Mouse (Mus musculus): ENCODE results near the gene Ccz1. TPM values are rescaled to one million over a fixed set of nuclear protein-coding genes. Genes with fewer than 3 reads are reported as not detected.
"Not testable (repeated sequence)": the region's sequence is repeated elsewhere in the genome, so short reads cannot be mapped to it uniquely, and the experiment has no call there.

The Ccz1 gene
- polyA plus RNA-seq, 1 experiment from 2014 or later: 59.1 TPM

DNA sequence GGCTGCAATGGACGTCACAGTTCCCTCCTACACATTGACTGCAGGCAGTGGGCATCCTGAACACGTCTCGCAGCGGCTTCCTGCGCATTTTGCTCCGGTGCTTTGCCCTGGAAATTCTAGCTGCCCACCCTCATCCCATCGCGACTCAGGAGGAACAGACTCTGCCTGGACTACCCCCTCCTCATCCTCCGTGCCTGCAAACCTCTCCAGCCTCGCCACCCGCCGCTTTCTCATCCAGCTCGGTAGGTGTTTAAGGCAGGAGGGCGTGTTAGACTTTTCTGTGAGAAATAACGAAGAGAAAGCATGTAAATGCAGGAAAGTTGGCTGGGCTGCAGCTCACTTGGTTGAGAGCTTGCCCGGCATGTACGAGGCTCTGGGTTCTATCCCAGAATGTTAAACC, 22.3 kb upstream of the Ccz1 start:
- Histone ChIP-seq H3K4me2 (0 out of 2 replicates have a peak overlapping the region, but pooled peaks have one; percentile 23), H3K4me3 (no peak overlapping the region), H3K9ac (no peak overlapping the region), H3K36me3 (no peaks in the 10 kb centered on the region), H3K9me3 (replicated peaks) (peaks cover 13% of the 10 kb centered on the region), H3K27me3 (replicated peaks) (no peaks in the 10 kb centered on the region), H3K27ac (ENCODE audit: poor library complexity, severe bottlenecking) (no peak overlapping the region), H3K4me1 (replicated peaks) (no peaks in the 10 kb centered on the region)
- no peak for ATAC-seq (ENCODE audit: insufficient number of reproducible peaks, low FRiP score)
- 51% methylated on average over 17 of the region's 17 CpGs for WGBS

DNA sequence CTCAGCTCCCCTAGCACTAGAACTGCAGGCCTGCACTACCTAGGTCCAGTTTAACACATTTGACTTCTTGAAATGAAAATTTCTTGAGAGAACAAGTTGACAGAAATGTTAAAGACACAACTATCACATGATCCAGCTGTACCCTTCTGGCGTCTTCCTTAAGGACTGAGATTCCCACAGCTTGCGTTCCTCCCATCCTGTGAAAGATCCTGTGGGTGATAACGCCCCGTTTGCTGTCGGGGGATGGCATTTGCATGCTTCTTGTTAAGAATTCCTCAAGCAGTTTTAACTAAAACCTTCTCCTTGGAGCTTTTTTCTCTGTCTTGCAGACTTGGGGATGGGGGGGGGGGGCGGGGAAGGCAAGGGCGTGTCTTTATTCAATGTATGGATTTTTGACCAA, 19.9 kb upstream of the Ccz1 start:
- no peaks in the 10 kb centered on the region for H3K36me3 ChIP-seq
- no peak overlapping the region for H3K9ac ChIP-seq
- H3K9me3 ChIP-seq (replicated peaks): peaks cover 7% of the 10 kb centered on the region; the same call in 1 of the 2 replicates
- 51% methylated on average over 7 of the region's 7 CpGs for WGBS
- no peak overlapping the region for H3K4me2 ChIP-seq
- no peaks in the 10 kb centered on the region for H3K27me3 ChIP-seq (replicated peaks)
- ATAC-seq (ENCODE audit: insufficient number of reproducible peaks, low FRiP score): no peak
- no peak overlapping the region for H3K27ac ChIP-seq (ENCODE audit: poor library complexity, severe bottlenecking)
- no peak overlapping the region for H3K4me3 ChIP-seq
- H3K4me1 ChIP-seq (replicated peaks): no peaks in the 10 kb centered on the region

DNA sequence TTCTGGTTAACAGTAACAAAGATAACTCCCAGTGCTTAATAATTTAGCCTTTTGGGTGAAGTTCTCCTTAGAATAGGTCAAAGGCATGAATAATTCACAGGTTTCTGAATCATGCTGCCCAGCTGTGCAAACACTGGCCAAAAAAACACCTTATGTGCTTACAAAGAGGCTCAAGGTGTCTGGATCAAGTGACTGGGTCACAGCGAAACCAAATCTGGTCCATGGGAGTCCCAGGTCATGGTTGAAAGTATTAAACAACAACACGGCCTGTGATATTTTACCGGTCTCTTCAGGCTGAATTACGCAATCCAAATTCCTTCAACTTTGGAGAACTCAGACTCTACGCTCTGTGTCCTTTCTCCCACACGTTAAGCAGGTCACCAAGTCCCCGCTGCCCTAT, 17.8 kb upstream of the Ccz1 start:
- no peak for ATAC-seq (ENCODE audit: insufficient number of reproducible peaks, low FRiP score)
- no peak overlapping the region for H3K9ac ChIP-seq
- H3K4me1 ChIP-seq (replicated peaks): no peaks in the 10 kb centered on the region
- WGBS: 85% methylated on average over 7 of the region's 7 CpGs
- H3K27ac ChIP-seq (ENCODE audit: poor library complexity, severe bottlenecking): no peak overlapping the region
- H3K27me3 ChIP-seq (replicated peaks): no peaks in the 10 kb centered on the region
- no peaks in the 10 kb centered on the region for H3K36me3 ChIP-seq
- peaks cover 6% of the 10 kb centered on the region; the same call in 1 of the 2 replicates for H3K9me3 ChIP-seq (replicated peaks)
- no peak overlapping the region for H3K4me3 ChIP-seq
- H3K4me2 ChIP-seq: no peak overlapping the region

DNA sequence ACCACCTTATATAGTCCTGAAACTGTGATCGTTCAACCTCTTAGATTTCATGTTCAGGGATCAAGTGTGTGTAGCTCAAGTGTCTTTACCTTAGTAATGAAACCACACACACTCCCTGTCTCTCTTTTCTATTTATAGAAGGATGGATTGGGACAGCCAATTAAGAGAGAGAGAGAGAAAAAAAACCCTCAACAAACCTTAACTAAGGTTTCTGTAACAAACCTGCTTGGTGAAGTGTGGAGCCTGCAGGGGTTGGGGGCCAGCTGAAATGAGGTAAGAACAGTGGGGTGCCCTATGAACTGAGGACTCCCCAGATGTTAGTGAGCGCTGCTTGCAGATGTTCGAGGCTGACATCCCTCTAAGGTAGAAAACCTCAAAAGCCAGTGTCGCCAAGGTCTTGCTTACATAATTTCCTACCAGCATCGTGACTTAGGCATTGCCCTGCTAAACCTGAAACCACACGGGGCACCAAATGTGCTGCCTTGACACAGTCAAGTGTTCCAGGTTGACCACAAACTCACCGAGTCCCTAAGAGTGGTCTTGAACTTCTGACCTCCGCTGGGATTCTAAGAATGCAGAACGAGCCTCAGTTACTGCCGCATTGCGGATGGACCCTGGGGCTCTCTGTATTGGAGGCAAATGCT, 12.1 kb upstream of the Ccz1 start, which contains the start of gene Ocm:
Gene Ocm (minus strand): TSS at position 51 of the 644 bp plus-strand sequence.
- 62% methylated on average over 11 of the region's 11 CpGs for WGBS
- Histone ChIP-seq H3K27me3 (replicated peaks) (no peaks in the 10 kb centered on the region), H3K4me1 (replicated peaks) (0 out of 2 replicates have a peak, but pooled peaks cover 4% of the 10 kb centered on the region), H3K4me2 (no peak within 1 kb of the TSS), H3K9ac (no peak within 1 kb of the TSS), H3K4me3 (no peak within 1 kb of the TSS), H3K36me3 (no peaks in the 10 kb centered on the region), H3K9me3 (replicated peaks) (no peaks in the 10 kb centered on the region), H3K27ac (ENCODE audit: poor library complexity, severe bottlenecking) (no peak within 1 kb of the TSS)
- no peak for ATAC-seq (ENCODE audit: insufficient number of reproducible peaks, low FRiP score)

DNA sequence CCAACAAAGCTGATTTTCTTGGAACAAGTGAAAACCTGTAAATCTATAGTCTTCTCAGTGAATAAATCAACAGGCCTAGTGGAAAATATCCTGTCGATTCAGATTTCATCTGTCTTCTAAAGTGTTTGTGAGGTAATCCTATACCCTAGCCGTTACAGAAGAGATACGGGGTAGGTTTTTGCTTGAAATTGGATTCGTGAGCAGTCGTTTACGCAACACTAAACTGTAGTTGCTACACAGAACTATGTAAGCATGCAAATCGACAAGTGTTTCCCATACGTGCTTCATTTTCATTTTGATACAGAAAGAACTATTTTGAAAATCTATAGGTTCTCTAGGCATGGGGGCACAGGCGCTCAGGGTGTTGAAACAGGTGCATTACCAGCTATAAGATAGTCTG, 1.2 kb upstream of the Ccz1 start:
- no peak overlapping the region for H3K4me3 ChIP-seq
- 86% methylated on average over 9 of the region's 9 CpGs for WGBS
- ATAC-seq (ENCODE audit: insufficient number of reproducible peaks, low FRiP score): no peak
- H3K4me2 ChIP-seq: no peak overlapping the region
- peaks cover 3% of the 10 kb centered on the region; the same call in 1 of the 2 replicates for H3K4me1 ChIP-seq (replicated peaks)
- no peaks in the 10 kb centered on the region for H3K9me3 ChIP-seq (replicated peaks)
- peaks cover 15% of the 10 kb centered on the region for H3K36me3 ChIP-seq
- H3K9ac ChIP-seq: no peak overlapping the region
- H3K27me3 ChIP-seq (replicated peaks): no peaks in the 10 kb centered on the region
- H3K27ac ChIP-seq (ENCODE audit: poor library complexity, severe bottlenecking): no peak overlapping the region

DNA sequence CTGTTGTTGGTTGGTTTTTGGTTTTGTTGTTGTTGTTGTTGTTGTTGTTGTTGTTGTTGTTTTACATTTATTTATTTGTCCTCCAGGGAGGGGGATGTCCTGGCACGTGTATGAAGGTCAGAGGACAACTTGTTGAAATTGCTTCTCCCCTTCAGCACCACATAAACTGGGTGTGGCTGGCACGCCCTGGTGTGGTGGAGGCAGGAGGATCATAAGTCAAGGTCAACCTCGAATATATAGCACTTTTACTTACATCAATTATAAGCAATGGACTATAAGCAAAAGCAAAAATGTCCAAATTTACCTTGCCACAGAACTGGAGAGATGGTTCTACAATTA, 604 bp upstream of the Ccz1 start:
- WGBS: 70% methylated on average over 3 of the region's 3 CpGs
- Histone ChIP-seq H3K9ac (no peak overlapping the region), H3K9me3 (replicated peaks) (no peaks in the 10 kb centered on the region), H3K4me1 (replicated peaks) (peaks cover 3% of the 10 kb centered on the region; the same call in 1 of the 2 replicates), H3K4me2 (peak overlapping the region; percentile 60), H3K27me3 (replicated peaks) (no peaks in the 10 kb centered on the region), H3K4me3 (peak overlapping the region; percentile 98; the same call in 1 of the 2 replicates), H3K36me3 (peaks cover 21% of the 10 kb centered on the region), H3K27ac (ENCODE audit: poor library complexity, severe bottlenecking) (no peak overlapping the region)
- no peak for ATAC-seq (ENCODE audit: insufficient number of reproducible peaks, low FRiP score)

DNA sequence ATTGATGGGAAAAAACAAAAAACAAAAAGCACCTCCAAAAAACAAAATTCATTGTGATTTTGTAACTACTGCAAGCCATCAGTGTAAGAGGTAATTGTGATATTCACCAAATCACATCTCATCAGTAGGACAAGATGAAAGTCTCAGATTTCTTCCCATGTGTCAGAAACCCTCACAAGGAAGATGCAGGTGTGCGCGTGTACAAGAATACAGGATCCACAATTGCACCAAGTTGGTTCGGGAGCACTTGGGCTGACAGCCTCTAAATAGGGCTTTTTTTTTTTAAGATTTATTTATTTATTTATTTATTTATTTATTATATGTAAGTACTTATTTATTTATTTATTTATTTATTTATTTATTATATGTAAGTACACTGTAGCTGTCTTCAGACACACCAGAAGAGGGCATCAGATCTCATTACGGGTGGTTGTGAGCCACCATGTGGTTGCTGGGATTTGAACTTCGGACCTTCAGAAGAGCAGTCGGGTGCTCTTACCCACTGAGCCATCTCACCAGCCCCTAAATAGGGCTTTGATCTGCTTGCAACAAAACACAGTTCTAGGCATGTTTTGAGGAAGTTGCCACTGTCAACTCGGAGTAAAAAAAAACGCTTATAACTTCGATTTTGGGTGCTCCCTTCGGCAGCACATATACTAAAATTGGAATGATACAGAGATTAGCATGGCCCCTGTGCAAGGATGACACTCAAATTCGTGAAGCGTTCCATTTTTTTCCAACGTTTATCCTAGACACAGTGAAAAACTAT, 1.1 kb downstream of the Ccz1 start:
- not testable (repeated sequence) for H3K9ac ChIP-seq; H3K27me3 ChIP-seq (replicated peaks); H3K27ac ChIP-seq (ENCODE audit: poor library complexity, severe bottlenecking); H3K9me3 ChIP-seq (replicated peaks); H3K4me1 ChIP-seq (replicated peaks); ATAC-seq (ENCODE audit: insufficient number of reproducible peaks, low FRiP score)
- WGBS: 62% methylated on average over 13 of the region's 13 CpGs
- peaks cover 36% of the 10 kb centered on the region for H3K36me3 ChIP-seq
- H3K4me3 ChIP-seq: peak overlapping the region; percentile 98
- H3K4me2 ChIP-seq: peak overlapping the region; percentile 55

DNA sequence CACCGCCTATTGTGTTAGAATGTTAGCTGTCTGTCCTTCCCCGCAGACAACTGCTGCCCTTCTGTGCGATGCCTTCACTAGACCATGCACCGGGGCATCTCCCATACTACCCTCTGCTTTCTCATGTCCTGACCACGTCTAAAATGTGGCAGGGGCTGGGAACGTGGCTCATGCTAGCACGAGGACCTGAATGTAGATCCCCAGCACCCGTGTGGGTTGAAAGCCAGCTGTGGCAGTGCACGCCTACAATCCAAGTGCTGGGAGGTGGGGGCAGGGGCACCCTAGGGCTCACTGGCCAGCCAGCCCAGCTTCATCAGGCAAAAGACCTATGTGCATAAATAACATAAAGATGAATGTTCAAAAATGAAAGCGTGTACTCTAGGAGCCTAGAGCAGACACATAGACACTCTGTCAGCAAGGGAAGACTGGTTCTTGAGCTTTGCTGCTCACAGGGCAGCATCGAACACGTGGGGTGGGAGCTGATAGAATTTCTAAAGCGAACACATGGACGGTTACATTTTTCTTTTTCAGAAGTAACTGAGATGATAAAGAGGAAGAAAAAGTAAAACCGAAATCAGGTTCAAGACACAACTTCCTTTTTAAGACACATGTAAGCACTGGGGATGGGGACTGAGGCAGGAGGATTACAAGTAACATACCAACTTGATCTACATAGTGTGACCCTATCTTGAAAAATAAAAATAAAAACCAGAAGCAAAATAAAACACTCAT, 12.1 kb downstream of the Ccz1 start:
- Histone ChIP-seq H3K9ac (no peak overlapping the region), H3K4me3 (no peak overlapping the region), H3K4me2 (no peak overlapping the region), H3K4me1 (replicated peaks) (no peaks in the 10 kb centered on the region), H3K36me3 (peaks cover 83% of the 10 kb centered on the region), H3K27ac (ENCODE audit: poor library complexity, severe bottlenecking) (no peak overlapping the region), H3K9me3 (replicated peaks) (no peaks in the 10 kb centered on the region), H3K27me3 (replicated peaks) (no peaks in the 10 kb centered on the region)
- 91% methylated on average over 15 of the region's 15 CpGs for WGBS
- no peak for ATAC-seq (ENCODE audit: insufficient number of reproducible peaks, low FRiP score)

DNA sequence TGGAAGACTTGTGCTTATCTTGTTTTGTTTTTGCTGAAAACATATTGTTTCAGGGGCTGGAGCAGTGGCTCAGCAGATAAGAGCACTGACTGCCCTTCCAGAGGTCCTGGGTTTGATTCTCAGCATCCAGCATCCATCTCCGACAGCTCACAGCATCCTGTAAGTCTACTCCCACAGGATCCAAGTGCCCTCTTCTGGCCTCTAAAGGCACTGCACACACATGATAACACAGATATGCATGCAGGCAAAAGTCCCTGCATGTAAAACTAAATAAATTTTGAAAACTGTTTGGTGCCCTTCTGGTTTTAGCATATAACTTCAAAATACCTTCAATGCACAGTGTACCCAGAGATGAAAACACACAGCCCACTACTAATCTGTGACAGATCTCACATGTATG, 15.3 kb downstream of the Ccz1 start:
- WGBS: 92% methylated on average over 1 of the region's 1 CpGs
- H3K9me3 ChIP-seq (replicated peaks): no peaks in the 10 kb centered on the region
- H3K9ac ChIP-seq: no peak overlapping the region
- H3K27ac ChIP-seq (ENCODE audit: poor library complexity, severe bottlenecking): no peak overlapping the region
- 0 out of 2 replicates have a peak, but pooled peaks cover under 1% of the 10 kb centered on the region for H3K4me1 ChIP-seq (replicated peaks)
- H3K36me3 ChIP-seq: peaks cover 92% of the 10 kb centered on the region
- no peak overlapping the region for H3K4me2 ChIP-seq
- ATAC-seq (ENCODE audit: insufficient number of reproducible peaks, low FRiP score): no peak
- H3K27me3 ChIP-seq (replicated peaks): no peaks in the 10 kb centered on the region
- no peak overlapping the region for H3K4me3 ChIP-seq

DNA sequence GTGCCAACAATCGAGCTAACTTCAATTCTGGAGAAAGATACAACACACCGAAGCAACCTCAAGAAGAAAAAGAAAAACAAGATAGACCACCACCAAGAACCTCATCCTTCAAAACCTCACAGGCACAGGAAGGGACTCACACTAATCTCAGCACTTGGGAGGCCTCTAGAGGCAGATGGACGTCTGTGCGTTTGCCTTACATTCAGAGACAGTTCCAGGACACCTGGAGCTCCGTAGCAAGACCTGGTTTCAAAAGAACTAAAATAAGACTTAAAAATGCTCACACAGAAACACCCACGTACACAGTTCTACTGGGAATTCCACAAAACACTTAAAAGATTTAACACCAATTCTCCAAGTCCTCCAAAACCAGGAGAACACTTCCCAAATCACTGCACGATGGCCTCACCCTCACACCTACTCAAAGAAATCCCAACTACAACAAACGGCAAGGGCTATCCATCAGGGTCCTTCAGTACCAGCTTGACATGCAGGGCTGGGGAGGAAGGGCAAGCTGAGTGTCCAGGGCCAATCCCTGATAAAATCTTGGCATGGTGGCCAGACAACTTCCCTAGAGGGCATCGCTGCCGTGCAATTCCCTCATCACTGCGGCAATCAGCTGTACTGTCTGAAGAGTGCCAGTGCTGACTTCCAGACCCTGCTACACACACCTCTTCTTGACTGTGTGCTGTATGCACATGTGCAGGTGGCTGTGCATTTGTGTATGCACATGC, 19.9 kb downstream of the Ccz1 start:
- no peaks in the 10 kb centered on the region for H3K9me3 ChIP-seq (replicated peaks)
- peaks cover 13% of the 10 kb centered on the region for H3K4me1 ChIP-seq (replicated peaks)
- no peak for ATAC-seq (ENCODE audit: insufficient number of reproducible peaks, low FRiP score)
- no peak overlapping the region for H3K9ac ChIP-seq
- 71% methylated on average over 11 of the region's 11 CpGs for WGBS
- no peak overlapping the region for H3K27ac ChIP-seq (ENCODE audit: poor library complexity, severe bottlenecking)
- H3K4me2 ChIP-seq: no peak overlapping the region
- peaks cover 97% of the 10 kb centered on the region for H3K36me3 ChIP-seq
- H3K4me3 ChIP-seq: no peak overlapping the region
- no peaks in the 10 kb centered on the region for H3K27me3 ChIP-seq (replicated peaks)
